Mouse (Mus musculus) bone marrow macrophage, adult 2 months (primary cell): ENCODE measurements around the gene Gm9945.

Experiments
- CTCF ChIP-seq: IDR thresholded peaks from 2 replicates; pipeline ENCODE4 v1.5.1; 2012; ENCODE audit warnings: low read depth, mild to moderate bottlenecking, low read length, moderate library complexity
- POLR2A ChIP-seq: IDR thresholded peaks from 2 replicates; pipeline ENCODE4 v1.6.1; 2012; ENCODE audit warnings: mild to moderate bottlenecking, low read depth, low read length, borderline replicate concordance

GRCm38 (mm10) chr11:53486822-53487594 lies 7.0 kb downstream of the Gm9945 start:
- TF ChIP-seq CTCF = no peak
- no peak for TF ChIP-seq POLR2A
